Mouse (Mus musculus) embryonic facial prominence, embryonic 15.5 days (tissue): ENCODE results near the gene Tmsb10. TPM values are rescaled to one million over a fixed set of nuclear protein-coding genes. Genes with fewer than 3 reads are reported as not detected.

Source experiments
- ATAC-seq: fragments of 200-750 bp; cut with Nextera tagmentation; 2 replicates; pipeline ENCODE4 v1.8.0; 2017; ENCODE audit warnings: low read depth, moderate TSS enrichment; ENCODE audit not compliant: insufficient number of reproducible peaks, low FRiP score, low TSS enrichment
- H3K27ac ChIP-seq: fragments of 300-500 bp; sonication (generic); replicated peaks from 2 replicates; pipeline ENCODE4 v1.5.1; 2015; ENCODE audit warnings: mild to moderate bottlenecking, inconsistent platforms
- H3K27me3 ChIP-seq: fragments of 300-500 bp; sonication (generic); 2 replicates; pipeline ENCODE4 v1.6.1; 2015; ENCODE audit warnings: inconsistent platforms
- H3K36me3 ChIP-seq: fragments of 300-500 bp; sonication (generic); 2 replicates; pipeline ENCODE4 v1.6.1; 2015; ENCODE audit warnings: mild to moderate bottlenecking, inconsistent platforms
- H3K4me1 ChIP-seq: fragments of 300-500 bp; sonication (generic); 2 replicates; pipeline ENCODE4 v1.6.1; 2015; ENCODE audit warnings: inconsistent platforms
- H3K4me2 ChIP-seq: fragments of 300-500 bp; sonication (generic); replicated peaks from 2 replicates; pipeline ENCODE4 v1.6.1; 2015; ENCODE audit warnings: mild to moderate bottlenecking, inconsistent platforms
- H3K4me3 ChIP-seq: fragments of 300-500 bp; sonication (generic); replicated peaks from 2 replicates; pipeline ENCODE4 v1.5.1; 2015; ENCODE audit warnings: mild to moderate bottlenecking, inconsistent platforms
- H3K9ac ChIP-seq: fragments of 300-500 bp; sonication (generic); 2 replicates; pipeline ENCODE4 v1.6.1; 2015; ENCODE audit warnings: inconsistent platforms
- H3K9me3 ChIP-seq: fragments of 300-500 bp; sonication (generic); replicated peaks from 2 replicates; pipeline ENCODE4 v1.6.1; 2016; ENCODE audit warnings: inconsistent platforms
- WGBS: fragments of 180-500 bp; shearing (Covaris S2); methylation state at CpG from one replicate; pipeline ENCODE4 v1.1.7; 2015; 5-methylcytosine and 5-hydroxymethylcytosine counted together
- polyA plus RNA-seq: library from polyadenylated mRNA; unstranded; fragments of >200 nt; fragmentation: Nextera tagmentation; extraction: Ambion mirVana; gene quantifications from 2 replicates; pipeline ENCODE4 v1.2.1, GENCODE M21; 2015

Gene Tmsb10
- 1,643 and 1,735 TPM in 2 replicates for polyA plus RNA-seq

DNA sequence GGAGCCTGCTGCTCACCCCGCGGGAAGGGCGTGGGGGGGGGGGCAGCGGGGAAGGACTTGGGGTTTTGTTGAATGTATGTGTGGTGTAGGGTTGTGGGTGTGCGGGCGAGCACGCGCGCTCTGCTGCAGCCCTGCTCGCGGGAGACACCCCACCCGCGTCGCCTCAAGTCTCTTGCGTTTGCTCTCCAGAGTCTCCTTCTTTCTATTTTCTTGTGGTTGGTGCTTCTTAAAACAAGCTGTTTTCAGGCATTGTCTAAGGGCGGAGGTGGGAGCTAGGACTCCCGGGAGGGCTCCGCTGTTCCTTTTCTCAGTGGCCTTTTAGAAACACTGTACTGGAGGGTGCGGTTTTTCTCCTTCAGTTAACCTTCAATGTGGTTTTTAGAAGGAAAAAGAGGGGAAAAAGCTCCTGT lies at the start of gene Tmsb10:
Gene Tmsb10, minus strand, starts transcription at position 87 of the 410 bp plus-strand sequence.
- peak within 1 kb of the TSS; percentile 93 for H3K4me3 ChIP-seq
- no peaks in the 10 kb centered on the region for H3K36me3 ChIP-seq
- peak within 1 kb of the TSS; percentile 72 for H3K4me2 ChIP-seq
- H3K4me1 ChIP-seq: peaks cover 30% of the 10 kb centered on the region
- under 1% methylated on average over 19 of the region's 19 CpGs for WGBS
- no peaks in the 10 kb centered on the region for H3K27me3 ChIP-seq
- peak; percentile 78 for ATAC-seq
- peak within 1 kb of the TSS; percentile 96 for H3K9ac ChIP-seq
- H3K9me3 ChIP-seq: no peaks in the 10 kb centered on the region
- peak within 1 kb of the TSS; percentile 91 for H3K27ac ChIP-seq

DNA sequence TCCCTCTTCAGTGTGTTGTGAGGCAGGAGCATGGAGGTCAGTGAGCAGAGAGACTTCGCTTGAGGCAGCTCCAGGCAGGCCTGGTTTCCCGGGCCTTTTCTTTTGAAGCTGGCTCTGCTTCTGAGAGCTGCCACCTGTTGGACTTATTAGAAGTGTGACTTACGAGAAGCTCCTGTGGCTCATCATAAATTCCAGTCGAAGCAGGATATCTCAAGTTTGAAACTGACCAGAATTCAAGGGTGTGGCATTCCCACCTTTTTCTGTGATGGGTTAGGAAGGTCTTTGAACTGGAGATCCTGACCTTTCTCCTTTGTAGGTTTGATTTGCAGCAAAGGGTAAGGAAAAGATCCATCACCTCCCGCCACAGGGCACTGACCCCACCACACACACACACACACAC lies 45.1 kb upstream of the Tmsb10 start:
- no peaks in the 10 kb centered on the region for H3K4me1 ChIP-seq
- no peak overlapping the region for H3K27ac ChIP-seq
- WGBS: 75% methylated on average over 5 of the region's 5 CpGs
- no peak overlapping the region for H3K4me3 ChIP-seq
- H3K9me3 ChIP-seq: no peaks in the 10 kb centered on the region
- no peaks in the 10 kb centered on the region for H3K36me3 ChIP-seq
- H3K9ac ChIP-seq: no peak overlapping the region
- H3K27me3 ChIP-seq: no peaks in the 10 kb centered on the region
- H3K4me2 ChIP-seq: no peak overlapping the region
- no peak for ATAC-seq

DNA sequence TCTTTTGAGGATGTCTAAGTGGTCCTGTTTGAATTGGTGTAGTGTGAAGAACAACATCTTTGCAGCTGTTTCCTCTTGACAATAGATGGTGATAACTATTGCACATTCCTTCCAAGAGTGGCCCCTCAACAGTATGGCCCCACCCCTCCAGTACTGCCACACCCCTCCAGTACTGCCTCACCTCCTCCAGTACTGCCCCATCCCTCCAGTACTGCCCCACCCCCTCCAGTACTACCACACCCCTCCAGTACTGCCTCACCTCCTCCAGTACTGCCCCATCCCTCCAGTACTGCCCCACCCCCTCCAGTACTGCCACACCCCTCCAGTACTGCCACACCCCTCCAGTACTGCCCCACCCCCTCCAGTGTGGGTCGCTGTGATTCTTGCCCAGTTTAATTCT lies 43.8 kb upstream of the Tmsb10 start:
- WGBS: 56% methylated on average over 1 of the region's 1 CpGs
- Histone ChIP-seq H3K9ac (no peak overlapping the region), H3K27me3 (no peaks in the 10 kb centered on the region), H3K4me3 (no peak overlapping the region), H3K36me3 (no peaks in the 10 kb centered on the region), H3K9me3 (no peaks in the 10 kb centered on the region), H3K27ac (no peak overlapping the region), H3K4me2 (no peak overlapping the region), H3K4me1 (no peaks in the 10 kb centered on the region)
- no peak for ATAC-seq

DNA sequence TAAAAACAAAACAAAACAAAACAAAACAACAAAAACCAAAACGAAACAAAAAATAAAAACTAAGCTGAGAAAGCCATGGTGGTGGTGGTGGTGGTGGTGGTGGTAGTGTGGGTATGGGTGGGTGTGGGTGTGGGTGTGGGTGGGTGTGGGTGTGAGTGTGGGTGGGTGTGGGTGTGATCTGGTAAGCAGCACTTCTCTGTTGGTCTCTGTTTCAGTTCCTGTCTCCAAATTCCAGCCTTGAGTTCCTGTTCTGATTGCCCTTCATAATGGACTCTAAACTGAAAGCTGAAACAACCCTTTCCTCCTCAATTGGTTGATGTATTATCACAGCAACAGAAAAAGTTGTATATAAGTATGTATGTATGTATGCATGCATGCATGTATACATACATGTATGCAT lies 40.3 kb upstream of the Tmsb10 start:
- H3K27me3 ChIP-seq: no peaks in the 10 kb centered on the region
- H3K4me2 ChIP-seq: no peak overlapping the region
- 95% methylated on average over 1 of the region's 1 CpGs for WGBS
- H3K4me3 ChIP-seq: no peak overlapping the region
- H3K9me3 ChIP-seq: no peaks in the 10 kb centered on the region
- no peaks in the 10 kb centered on the region for H3K4me1 ChIP-seq
- no peak overlapping the region for H3K9ac ChIP-seq
- no peaks in the 10 kb centered on the region for H3K36me3 ChIP-seq
- no peak overlapping the region for H3K27ac ChIP-seq
- no peak for ATAC-seq

DNA sequence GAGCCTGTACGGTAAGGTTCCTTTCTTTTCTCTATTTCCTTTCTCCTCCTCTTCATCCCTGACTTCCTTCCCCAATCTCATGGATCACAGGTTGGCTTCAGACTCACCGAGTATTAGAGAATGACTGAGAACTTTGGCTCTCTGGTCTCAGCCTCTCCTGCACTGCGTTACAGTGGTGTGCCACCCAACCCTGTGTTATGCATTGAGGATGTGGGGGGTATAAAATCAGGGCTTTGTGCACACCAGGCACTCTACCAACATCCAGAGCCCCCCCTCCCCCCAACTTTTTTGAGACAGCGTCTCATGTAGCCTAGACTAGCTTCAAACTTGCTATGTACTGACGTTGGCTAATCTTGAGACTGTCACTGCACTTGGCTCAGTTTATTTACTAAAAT lies 35.1 kb upstream of the Tmsb10 start:
- H3K4me3 ChIP-seq: no peak overlapping the region
- no peak overlapping the region for H3K9ac ChIP-seq
- ATAC-seq: no peak
- peaks cover 6% of the 10 kb centered on the region; the same call in 1 of the 2 replicates for H3K4me1 ChIP-seq
- no peaks in the 10 kb centered on the region for H3K27me3 ChIP-seq
- 68% methylated on average over 5 of the region's 5 CpGs for WGBS
- no peak overlapping the region for H3K4me2 ChIP-seq
- H3K27ac ChIP-seq: no peak overlapping the region
- no peaks in the 10 kb centered on the region for H3K36me3 ChIP-seq
- no peaks in the 10 kb centered on the region for H3K9me3 ChIP-seq

DNA sequence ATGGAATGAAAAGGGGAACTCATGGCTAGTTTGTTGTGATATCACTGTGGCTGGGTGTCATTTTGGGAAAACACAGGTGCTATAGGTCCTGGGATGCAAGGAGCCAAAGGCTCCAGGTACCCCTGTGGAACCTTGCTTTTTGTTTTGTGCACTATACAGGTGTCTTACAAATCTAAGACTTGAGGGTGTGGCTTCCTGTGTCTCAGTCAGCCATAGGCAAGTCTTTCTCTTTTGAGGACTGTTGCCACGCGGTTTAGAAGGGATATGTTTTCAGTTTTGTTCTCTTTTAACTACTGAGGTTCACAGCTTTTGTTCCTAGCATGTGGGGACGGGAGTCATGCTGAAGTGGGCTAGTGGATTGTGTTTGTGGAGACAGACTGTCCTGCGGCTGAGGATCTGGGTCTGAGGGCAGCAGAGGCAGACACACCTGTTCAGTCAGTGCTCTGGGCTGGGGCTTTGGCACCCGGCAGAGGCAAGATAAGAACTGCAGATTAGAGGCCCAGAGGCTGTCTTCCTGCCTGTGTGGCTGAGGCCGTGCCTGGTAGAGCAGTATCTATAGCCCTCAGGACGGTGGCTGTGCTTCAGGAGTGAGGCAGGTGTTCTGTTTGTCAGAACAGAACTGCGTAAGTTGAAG lies 34.6 kb upstream of the Tmsb10 start:
- Histone ChIP-seq H3K4me2 (no peak overlapping the region), H3K9ac (no peak overlapping the region), H3K4me1 (peaks cover 7% of the 10 kb centered on the region; the same call in 1 of the 2 replicates), H3K27me3 (no peaks in the 10 kb centered on the region), H3K27ac (no peak overlapping the region), H3K36me3 (no peaks in the 10 kb centered on the region), H3K9me3 (no peaks in the 10 kb centered on the region), H3K4me3 (no peak overlapping the region)
- ATAC-seq: no peak
- WGBS: 57% methylated on average over 8 of the region's 8 CpGs

DNA sequence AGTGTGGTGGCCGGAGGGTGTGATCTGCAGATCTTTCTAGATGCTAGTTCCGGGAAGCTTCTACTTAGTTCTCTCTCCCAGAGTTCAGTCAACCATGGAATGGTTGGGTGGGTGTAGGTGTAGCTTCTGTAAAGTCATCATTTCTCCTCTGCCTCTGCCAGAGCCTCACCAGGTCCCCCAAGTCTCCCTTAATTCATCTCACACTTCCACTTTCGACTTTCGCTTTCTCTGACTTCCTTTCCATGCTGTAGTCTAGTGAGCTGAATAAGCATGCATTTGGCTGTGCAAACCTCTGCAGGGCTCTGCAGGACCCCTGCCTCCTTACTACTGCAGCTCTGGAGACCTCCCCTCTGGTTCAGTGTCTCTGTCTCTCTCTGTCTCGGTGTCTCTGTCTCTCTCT lies 31.7 kb upstream of the Tmsb10 start:
- 83% methylated on average over 5 of the region's 5 CpGs for WGBS
- Histone ChIP-seq H3K4me2 (no peak overlapping the region), H3K9ac (no peak overlapping the region), H3K4me1 (peaks cover 7% of the 10 kb centered on the region; the same call in 1 of the 2 replicates), H3K9me3 (no peaks in the 10 kb centered on the region), H3K4me3 (no peak overlapping the region), H3K27me3 (no peaks in the 10 kb centered on the region), H3K36me3 (no peaks in the 10 kb centered on the region), H3K27ac (no peak overlapping the region)
- no peak for ATAC-seq

DNA sequence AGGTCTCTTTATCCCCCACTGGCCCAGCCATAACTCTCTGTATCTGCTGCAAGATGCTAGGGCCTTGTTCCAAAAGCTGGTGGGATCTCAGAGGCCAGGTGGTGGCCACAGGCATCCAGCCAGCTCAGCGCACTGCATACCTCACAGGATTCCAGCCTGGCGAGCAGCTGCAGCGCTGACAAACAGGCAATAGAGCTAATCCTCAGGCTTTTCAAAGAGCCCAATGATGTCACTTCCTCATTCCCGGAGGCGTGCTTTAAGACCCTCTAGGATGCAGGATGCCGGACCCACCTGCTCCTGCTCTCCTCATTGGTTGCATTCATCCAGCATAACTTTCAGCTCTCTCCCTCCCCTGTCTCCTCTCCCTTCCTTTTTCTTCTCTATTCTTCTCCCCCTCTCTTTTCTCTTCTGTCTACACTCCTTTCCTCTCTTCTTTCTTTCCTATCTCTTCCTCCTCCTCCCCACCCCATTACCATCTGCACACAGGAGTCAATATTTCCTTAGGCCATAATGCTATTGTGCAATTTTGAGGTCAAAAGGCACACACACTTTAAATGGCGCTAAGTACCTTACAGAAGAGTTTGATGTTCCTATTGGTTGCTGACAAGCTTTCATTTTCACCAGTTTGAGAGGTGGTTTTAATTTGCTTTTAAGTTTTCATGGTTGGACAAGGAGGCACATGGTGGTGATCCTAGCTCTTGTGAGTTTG lies 30.6 kb upstream of the Tmsb10 start:
- Histone ChIP-seq H3K9ac (no peak overlapping the region), H3K27ac (no peak overlapping the region), H3K36me3 (no peaks in the 10 kb centered on the region), H3K27me3 (no peaks in the 10 kb centered on the region), H3K4me3 (no peak overlapping the region), H3K4me1 (peaks cover 7% of the 10 kb centered on the region; the same call in 1 of the 2 replicates), H3K9me3 (no peaks in the 10 kb centered on the region), H3K4me2 (no peak overlapping the region)
- WGBS: 20% methylated on average over 7 of the region's 7 CpGs
- ATAC-seq: peak; percentile 80

DNA sequence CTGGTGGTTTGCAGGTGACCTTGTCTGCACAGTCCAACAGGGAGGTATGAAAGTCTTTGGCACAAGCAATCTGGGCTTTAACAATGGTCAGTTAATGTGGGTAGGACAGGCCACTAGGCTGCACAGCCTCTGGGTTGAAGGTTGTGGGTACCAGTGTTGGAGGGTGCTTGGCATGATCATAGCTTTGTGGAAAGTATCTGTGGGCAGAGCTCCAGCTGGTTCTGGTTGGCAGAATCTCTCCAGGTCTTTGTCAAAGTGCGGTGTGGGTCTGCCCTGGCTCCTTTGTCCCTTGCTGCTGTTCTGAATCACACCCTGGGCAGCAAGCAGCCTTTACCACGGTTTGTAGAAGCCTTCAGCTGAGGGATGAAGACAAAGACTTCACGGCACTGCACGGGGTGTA lies 24.0 kb upstream of the Tmsb10 start:
- Histone ChIP-seq H3K4me2 (no peak overlapping the region), H3K9me3 (no peaks in the 10 kb centered on the region), H3K4me1 (peaks cover 21% of the 10 kb centered on the region), H3K27ac (no peak overlapping the region), H3K4me3 (no peak overlapping the region), H3K9ac (no peak overlapping the region), H3K36me3 (no peaks in the 10 kb centered on the region), H3K27me3 (no peaks in the 10 kb centered on the region)
- no peak for ATAC-seq
- WGBS: 74% methylated on average over 4 of the region's 4 CpGs

DNA sequence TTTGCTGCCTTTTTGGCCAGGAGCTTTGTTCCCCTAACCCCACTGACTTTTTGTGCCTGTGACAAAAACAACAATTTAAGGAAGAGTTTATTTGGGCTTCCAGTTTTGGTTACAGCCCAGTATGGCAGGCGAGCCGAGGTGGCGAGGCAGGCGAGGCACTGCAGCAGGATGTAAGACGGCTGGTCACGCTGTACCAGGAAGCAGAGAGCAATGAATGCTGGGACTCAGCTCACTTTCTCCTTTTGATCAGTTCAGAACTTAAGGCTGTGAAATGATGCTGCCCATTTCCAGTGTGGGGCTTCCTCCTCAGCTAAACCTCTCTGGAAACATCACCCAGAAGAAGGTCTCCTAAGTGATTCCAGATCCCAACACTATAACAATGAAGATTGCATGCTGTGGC lies 23.3 kb upstream of the Tmsb10 start:
- peaks cover 21% of the 10 kb centered on the region for H3K4me1 ChIP-seq
- no peak overlapping the region for H3K4me3 ChIP-seq
- ATAC-seq: no peak
- H3K36me3 ChIP-seq: no peaks in the 10 kb centered on the region
- no peaks in the 10 kb centered on the region for H3K27me3 ChIP-seq
- 31% methylated on average over 6 of the region's 6 CpGs for WGBS
- H3K9ac ChIP-seq: no peak overlapping the region
- peak overlapping the region; percentile 6; the same call in 1 of the 2 replicates for H3K4me2 ChIP-seq
- H3K27ac ChIP-seq: peak overlapping the region; percentile 80
- H3K9me3 ChIP-seq: no peaks in the 10 kb centered on the region

DNA sequence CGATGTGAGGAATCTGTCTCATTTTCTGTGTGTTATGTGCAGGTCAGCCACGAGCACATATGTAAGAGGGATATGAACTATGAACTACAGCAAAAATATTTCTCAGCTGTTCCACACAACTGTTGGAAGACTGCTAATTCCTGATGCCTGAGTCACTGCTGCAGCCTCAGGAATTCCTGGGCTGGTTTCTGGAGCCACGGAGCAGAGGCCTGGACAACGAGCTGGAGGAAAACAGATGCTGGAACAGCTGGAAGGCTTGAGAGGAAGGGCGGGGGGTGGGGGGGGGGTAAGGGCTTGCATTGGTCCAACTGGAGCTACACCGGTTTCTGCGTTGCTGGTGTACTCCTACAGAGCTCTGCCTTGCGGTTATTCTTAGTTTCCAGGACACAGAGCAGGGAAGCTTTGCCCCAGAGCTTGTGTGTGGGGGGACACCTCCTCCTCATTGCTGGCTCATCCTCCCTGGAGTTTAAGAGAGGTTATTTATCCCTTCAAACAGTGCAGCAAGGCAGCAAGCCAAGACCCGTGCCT lies 22.6 kb upstream of the Tmsb10 start:
- no peak overlapping the region for H3K4me3 ChIP-seq
- peaks cover 21% of the 10 kb centered on the region for H3K4me1 ChIP-seq
- ATAC-seq: peak; percentile 89
- no peaks in the 10 kb centered on the region for H3K36me3 ChIP-seq
- peak overlapping the region; percentile 6 for H3K4me2 ChIP-seq
- peak overlapping the region; percentile 80 for H3K27ac ChIP-seq
- H3K9me3 ChIP-seq: no peaks in the 10 kb centered on the region
- H3K9ac ChIP-seq: no peak overlapping the region
- no peaks in the 10 kb centered on the region for H3K27me3 ChIP-seq
- 14% methylated on average over 9 of the region's 9 CpGs for WGBS
